Mouse (Mus musculus): ENCODE data around the gene Ssr1.
A peak's percentile ranks its signal among the peaks of the same experiment; 100 is the strongest.

Ssr1 gene

DNA sequence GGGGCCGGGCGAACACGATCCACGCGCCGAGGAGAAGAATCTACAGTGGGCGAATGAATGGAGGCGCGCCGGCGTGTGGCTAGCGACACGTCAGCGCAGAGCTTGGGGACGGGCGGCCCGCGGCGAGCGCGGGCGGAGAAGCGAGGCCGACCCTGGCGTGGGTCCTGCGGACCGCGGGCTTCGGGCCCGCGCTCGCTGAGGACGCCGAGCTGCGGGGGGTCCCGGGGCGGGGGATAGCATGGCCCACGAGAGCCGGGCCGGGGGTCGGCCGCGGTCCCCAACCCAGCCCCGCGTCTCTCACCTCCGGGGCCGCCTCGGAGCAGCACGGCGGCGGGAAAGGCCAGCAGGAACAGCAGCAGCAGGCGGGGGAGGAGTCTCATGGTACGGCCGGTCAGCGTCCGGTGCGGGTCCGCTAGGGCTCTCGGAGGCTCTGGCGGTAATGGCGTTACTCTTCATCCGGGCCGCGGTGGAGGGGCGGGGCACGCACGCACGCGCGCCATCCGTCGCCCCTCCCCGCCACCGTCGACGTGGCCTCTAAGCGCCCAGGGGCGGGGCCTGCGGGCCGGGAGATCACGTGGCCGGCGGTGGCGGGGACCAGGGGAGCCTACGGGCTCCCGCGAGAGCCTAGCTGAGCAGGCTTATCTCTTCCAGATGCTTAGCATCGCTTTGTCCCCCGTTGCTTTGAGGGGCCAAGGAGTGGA lies at the start of gene Ssr1:
Gene Ssr1, minus strand, starts transcription at position 514 of the 701 bp plus-strand sequence.
- DNase-seq (ENCODE audit: low spot score), result peak; percentile 91

- no peak for DNase-seq (ENCODE audit: low spot score)
Measured at GRCm38 (mm10) chr13:38037811-38038210, 43.8 kb upstream of the Ssr1 start.

DNA sequence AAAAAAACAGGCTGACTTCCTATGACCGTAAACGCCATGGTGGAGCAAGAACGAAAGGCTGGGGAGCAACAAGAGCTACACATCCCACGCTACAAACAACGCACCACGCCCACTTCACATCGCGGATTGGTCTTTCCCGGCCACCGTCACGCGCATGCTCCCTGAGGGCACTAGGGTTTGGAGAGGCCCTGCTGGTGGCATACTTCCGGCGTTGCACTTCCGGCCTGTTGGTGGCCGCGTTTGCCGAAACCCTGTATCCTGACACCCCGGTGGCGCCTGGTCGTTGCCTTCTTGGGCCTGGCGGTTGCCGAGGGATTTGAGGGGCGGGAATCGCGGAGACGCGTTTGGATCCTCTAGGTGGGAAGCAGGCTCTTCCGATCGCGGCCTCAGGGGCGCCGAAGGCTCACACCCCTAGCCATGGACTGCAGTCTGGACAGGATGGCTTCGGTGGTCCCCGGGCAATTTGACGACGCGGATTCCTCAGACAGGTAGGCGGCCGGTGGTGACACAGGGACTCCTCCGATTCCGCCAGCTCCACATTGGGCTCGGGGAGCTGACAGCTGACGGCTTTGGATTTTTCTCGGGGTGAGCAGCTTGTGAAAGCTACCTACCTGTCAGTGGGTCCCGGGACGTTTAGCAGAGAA lies 43.1 kb upstream of the Ssr1 start, which contains the start of gene Cage1:
Gene Cage1, minus strand, starts transcription at position 26 of the 644 bp plus-strand sequence.
- peak; percentile 94 for DNase-seq (ENCODE audit: low spot score)

DNA sequence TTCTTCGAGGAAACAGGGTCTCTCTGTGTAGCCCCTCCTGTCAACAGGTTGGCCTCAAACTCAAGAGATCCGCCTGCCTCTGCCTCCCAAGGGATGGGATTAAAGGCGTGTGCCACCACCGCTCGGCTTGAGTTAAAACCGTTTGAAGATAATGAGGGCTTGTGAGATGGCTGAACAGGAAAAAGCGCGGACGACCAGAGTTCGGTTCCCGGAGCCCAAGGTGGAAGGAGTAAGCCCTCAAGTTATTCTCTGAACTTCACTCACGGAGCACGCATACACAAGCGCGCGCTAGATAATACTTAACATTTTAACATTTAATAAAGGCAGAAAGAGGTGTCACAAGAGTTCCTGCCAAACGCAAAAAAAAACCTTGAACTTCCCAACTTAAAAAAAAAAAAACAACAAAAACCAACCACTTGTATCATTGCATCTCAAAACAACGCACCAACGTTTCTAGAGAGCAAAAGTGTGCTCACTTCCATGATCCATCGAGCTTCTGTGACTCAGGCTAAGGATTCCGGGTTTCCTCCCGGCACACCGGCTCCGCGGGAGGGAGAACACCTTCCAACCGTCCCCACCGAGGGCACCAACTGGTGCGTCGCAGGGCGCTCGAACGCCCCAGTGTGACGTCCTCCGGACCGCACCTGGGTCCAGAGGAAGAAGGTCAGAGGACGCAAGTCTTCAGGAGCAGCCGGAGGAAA lies 42.5 kb upstream of the Ssr1 start, which contains the start of gene Riok1:
Gene Riok1, plus strand, starts transcription at position 653 of the 701 bp plus-strand sequence.
- no peak for DNase-seq (ENCODE audit: low spot score)

- DNase-seq (ENCODE audit: low spot score), result no peak
Measured at GRCm38 (mm10) chr13:38028407-38028806, 34.4 kb upstream of the Ssr1 start.

GRCm38 (mm10) chr13:38027618-38028248 lies 33.7 kb upstream of the Ssr1 start:
- DNase-seq (ENCODE audit: low spot score), result no peak

GRCm38 (mm10) chr13:38025874-38026273 lies 31.9 kb upstream of the Ssr1 start:
- DNase-seq (ENCODE audit: low spot score), result no peak

- no peak for DNase-seq (ENCODE audit: low spot score)
Measured at GRCm38 (mm10) chr13:38018791-38019190, 24.8 kb upstream of the Ssr1 start.

- no peak for DNase-seq (ENCODE audit: low spot score)
Measured at GRCm38 (mm10) chr13:38015591-38015990, 21.6 kb upstream of the Ssr1 start.

DNA sequence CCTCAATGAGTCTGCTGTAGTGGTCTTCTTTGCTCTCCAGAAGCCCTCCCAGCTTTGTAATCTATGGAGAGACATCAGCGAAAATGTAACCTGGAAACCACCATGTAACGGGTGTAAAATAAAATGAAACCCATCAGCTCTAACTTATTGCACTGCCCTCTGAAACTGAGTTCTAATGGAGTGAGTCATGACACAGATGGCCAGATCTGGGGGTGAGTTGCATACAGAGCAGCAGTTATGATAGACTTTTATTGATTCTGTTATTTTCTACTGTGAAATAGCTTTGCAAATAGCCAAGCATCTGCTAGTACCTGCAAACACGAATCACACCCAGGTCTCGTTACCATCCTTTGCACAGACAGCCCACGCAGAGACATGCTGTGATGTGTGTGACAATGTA lies 18.4 kb upstream of the Ssr1 start:
- DNase-seq (ENCODE audit: low spot score), result no peak

DNA sequence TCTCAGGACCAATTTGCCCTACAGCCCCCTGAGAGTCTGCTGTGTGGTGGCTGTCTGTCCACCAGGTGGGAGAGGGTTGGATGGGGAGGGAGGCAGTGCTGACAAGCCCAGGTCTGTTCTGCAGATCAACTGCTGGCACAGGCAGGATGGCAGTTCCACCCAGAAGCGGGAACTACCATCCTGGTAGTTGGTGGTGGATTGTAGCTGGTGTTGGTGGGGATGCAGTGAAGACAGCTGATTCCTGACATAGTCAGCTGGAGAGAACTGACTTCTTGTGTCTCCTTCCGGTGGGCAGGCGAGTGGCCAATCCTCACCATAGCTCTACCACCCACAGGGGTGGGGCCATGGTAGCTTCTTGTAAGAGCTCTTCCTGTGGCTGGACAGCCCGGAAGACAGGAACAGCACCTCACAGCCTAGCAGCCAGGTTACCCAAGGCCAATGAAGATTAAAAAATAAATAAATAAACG lies 16.5 kb upstream of the Ssr1 start:
- DNase-seq (ENCODE audit: low spot score), result no peak

- no peak for DNase-seq (ENCODE audit: low spot score)
Measured at GRCm38 (mm10) chr13:38009721-38010408, 15.8 kb upstream of the Ssr1 start.

- DNase-seq (ENCODE audit: low spot score), result no peak
Measured at GRCm38 (mm10) chr13:38007972-38008371, 14.0 kb upstream of the Ssr1 start.

- no peak for DNase-seq (ENCODE audit: low spot score)
Measured at GRCm38 (mm10) chr13:38002461-38002860, 8.4 kb upstream of the Ssr1 start.

GRCm38 (mm10) chr13:37999713-38000112 lies 5.7 kb upstream of the Ssr1 start:
- DNase-seq (ENCODE audit: low spot score), result no peak

- DNase-seq (ENCODE audit: low spot score), result no peak
Measured at GRCm38 (mm10) chr13:37994405-37994749, 360 bp upstream of the Ssr1 start.

DNA sequence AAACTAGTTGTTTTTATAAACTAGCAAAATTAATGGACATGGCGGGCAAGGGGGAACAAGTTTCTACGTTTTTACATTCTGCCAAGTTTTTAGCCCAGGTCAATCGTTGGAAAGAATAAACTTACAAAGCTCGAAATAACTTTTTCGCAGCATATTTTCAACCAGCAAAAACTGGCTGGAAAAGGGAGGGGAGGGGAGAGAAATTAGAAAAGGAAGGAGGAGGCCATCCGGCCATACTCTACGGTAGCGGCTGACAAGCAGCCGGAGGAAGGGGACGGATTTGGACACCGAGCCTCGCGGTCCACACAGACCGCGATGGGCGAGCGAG lies 677 bp downstream of the Ssr1 start:
- DNase-seq (ENCODE audit: low spot score), result no peak

GRCm38 (mm10) chr13:37992638-37993371 lies 1.2 kb downstream of the Ssr1 start:
- no peak for DNase-seq (ENCODE audit: low spot score)

GRCm38 (mm10) chr13:37989701-37990100 lies 4.3 kb downstream of the Ssr1 start:
- DNase-seq (ENCODE audit: low spot score), result no peak

DNA sequence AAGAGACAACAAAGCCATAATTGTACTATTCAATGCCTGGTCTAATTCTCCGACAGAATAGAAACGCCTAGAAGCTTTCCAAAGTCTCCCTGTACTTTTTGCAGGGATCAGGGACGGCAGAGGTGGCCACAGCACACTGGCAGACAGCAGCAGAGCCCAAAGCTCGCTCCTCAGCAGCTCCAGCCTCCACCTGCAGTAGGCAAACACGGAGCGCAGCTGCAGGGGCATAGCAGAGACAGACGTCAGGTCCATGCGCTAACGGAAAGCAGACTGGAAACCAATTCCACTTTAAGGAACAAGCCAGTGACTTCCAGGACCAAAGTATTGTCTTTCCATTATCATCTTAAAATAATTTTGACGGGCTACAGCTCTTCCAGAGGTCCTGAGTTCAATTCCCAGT lies 7.9 kb downstream of the Ssr1 start:
- no peak for DNase-seq (ENCODE audit: low spot score)

GRCm38 (mm10) chr13:37981063-37981462 lies 13.0 kb downstream of the Ssr1 start:
- no peak for DNase-seq (ENCODE audit: low spot score)

All from ovary, adult 18-20 months (tissue).